Mouse (Mus musculus) midbrain, embryonic 13.5 days (tissue): Measurements from ENCODE around the gene Erc1. TPM values are rescaled to one million over a fixed set of nuclear protein-coding genes. Genes with fewer than 3 reads are reported as not detected.

Experiments used
- ATAC-seq: fragments of 200-750 bp; cut with Nextera tagmentation; 2 replicates; pipeline ENCODE4 v1.8.0; 2017; ENCODE audit warnings: mild to moderate bottlenecking, moderate TSS enrichment, moderate library complexity
- H3K27ac ChIP-seq: fragments of 300-500 bp; sonication (generic); 2 replicates; pipeline ENCODE4 v1.5.1; 2015; ENCODE audit warnings: inconsistent platforms, mild to moderate bottlenecking, moderate library complexity
- H3K27me3 ChIP-seq: fragments of 300-500 bp; sonication (generic); 2 replicates; pipeline ENCODE4 v1.6.1; 2015; ENCODE audit warnings: mild to moderate bottlenecking, inconsistent platforms
- H3K36me3 ChIP-seq: fragments of 300-500 bp; sonication (generic); 2 replicates; pipeline ENCODE4 v1.6.1; 2015; ENCODE audit warnings: mild to moderate bottlenecking, inconsistent platforms
- H3K4me1 ChIP-seq: fragments of 300-500 bp; sonication (generic); replicated peaks from 2 replicates; pipeline ENCODE4 v1.6.1; 2015; ENCODE audit warnings: inconsistent platforms
- H3K4me2 ChIP-seq: fragments of 300-500 bp; sonication (generic); replicated peaks from 2 replicates; pipeline ENCODE4 v1.6.1; 2015; ENCODE audit warnings: moderate library complexity, mild to moderate bottlenecking, inconsistent platforms
- H3K4me3 ChIP-seq: fragments of 300-500 bp; sonication (generic); replicated peaks from 2 replicates; pipeline ENCODE4 v1.5.1; 2015; ENCODE audit warnings: mild to moderate bottlenecking, inconsistent platforms
- H3K9ac ChIP-seq: fragments of 300-500 bp; sonication (generic); replicated peaks from 2 replicates; pipeline ENCODE4 v1.6.1; 2015; ENCODE audit warnings: mild to moderate bottlenecking, inconsistent platforms
- H3K9me3 ChIP-seq: fragments of 300-500 bp; sonication (generic); 2 replicates; pipeline ENCODE4 v1.6.1; 2016; ENCODE audit warnings: mild to moderate bottlenecking, inconsistent platforms
- WGBS: fragments of 180-500 bp; shearing (Covaris S2); methylation state at CpG from one replicate; pipeline ENCODE4 v1.1.7; 2015; 5-methylcytosine and 5-hydroxymethylcytosine counted together
- polyA plus RNA-seq: library from polyadenylated mRNA; unstranded; fragments of >200 nt; fragmentation: Nextera tagmentation; extraction: Ambion mirVana; gene quantifications from 2 replicates; pipeline ENCODE4 v1.2.1, GENCODE M21; 2015

Gene Erc1
- polyA plus RNA-seq, 1 experiment from 2014 or later: 40.5 TPM

GRCm38 (mm10) chr6:119572296-119572695, 275.7 kb downstream of the Erc1 start:
- no peak overlapping the region for H3K4me2 ChIP-seq
- peaks cover 58% of the 10 kb centered on the region for H3K36me3 ChIP-seq
- H3K27ac ChIP-seq: no peak overlapping the region
- H3K4me1 ChIP-seq: no peaks in the 10 kb centered on the region
- H3K4me3 ChIP-seq: no peak overlapping the region
- no peaks in the 10 kb centered on the region for H3K9me3 ChIP-seq
- H3K27me3 ChIP-seq: no peaks in the 10 kb centered on the region
- 89% methylated on average over 7 of the region's 7 CpGs for WGBS
- H3K9ac ChIP-seq: no peak overlapping the region
- ATAC-seq: no peak

- Histone ChIP-seq H3K4me3 (no peak overlapping the region), H3K27ac (no peak overlapping the region), H3K9me3 (no peaks in the 10 kb centered on the region), H3K27me3 (no peaks in the 10 kb centered on the region), H3K36me3 (peaks cover 54% of the 10 kb centered on the region), H3K9ac (no peak overlapping the region), H3K4me2 (no peak overlapping the region), H3K4me1 (no peaks in the 10 kb centered on the region)
- no peak for ATAC-seq
- 85% methylated on average over 4 of the region's 4 CpGs for WGBS
Measured at GRCm38 (mm10) chr6:119570797-119571196, 277.2 kb downstream of the Erc1 start.

GRCm38 (mm10) chr6:119568339-119568738, 279.6 kb downstream of the Erc1 start:
- Histone ChIP-seq H3K27ac (no peak overlapping the region), H3K9me3 (no peaks in the 10 kb centered on the region), H3K4me1 (no peaks in the 10 kb centered on the region), H3K4me3 (no peak overlapping the region), H3K9ac (no peak overlapping the region), H3K4me2 (no peak overlapping the region), H3K36me3 (peaks cover 30% of the 10 kb centered on the region), H3K27me3 (no peaks in the 10 kb centered on the region)
- ATAC-seq: no peak
- 86% methylated on average over 2 of the region's 2 CpGs for WGBS

GRCm38 (mm10) chr6:119565451-119566379, 282.3 kb downstream of the Erc1 start:
- no peaks in the 10 kb centered on the region for H3K4me1 ChIP-seq
- H3K36me3 ChIP-seq: peaks cover 10% of the 10 kb centered on the region; the same call in 1 of the 2 replicates
- ATAC-seq: no peak
- no peak overlapping the region for H3K4me2 ChIP-seq
- H3K9ac ChIP-seq: no peak overlapping the region
- no peaks in the 10 kb centered on the region for H3K27me3 ChIP-seq
- H3K9me3 ChIP-seq: no peaks in the 10 kb centered on the region
- no peak overlapping the region for H3K27ac ChIP-seq
- WGBS: 90% methylated on average over 23 of the region's 23 CpGs
- no peak overlapping the region for H3K4me3 ChIP-seq

GRCm38 (mm10) chr6:119562558-119562957, 285.4 kb downstream of the Erc1 start:
- no peak for ATAC-seq
- Histone ChIP-seq H3K9me3 (no peaks in the 10 kb centered on the region), H3K4me3 (no peak overlapping the region), H3K27me3 (no peaks in the 10 kb centered on the region), H3K9ac (no peak overlapping the region), H3K4me2 (no peak overlapping the region), H3K36me3 (no peaks in the 10 kb centered on the region), H3K27ac (no peak overlapping the region), H3K4me1 (no peaks in the 10 kb centered on the region)
- WGBS: 89% methylated on average over 10 of the region's 10 CpGs

GRCm38 (mm10) chr6:119558855-119559254, 289.1 kb downstream of the Erc1 start:
- Histone ChIP-seq H3K4me2 (no peak overlapping the region), H3K36me3 (no peaks in the 10 kb centered on the region), H3K4me3 (no peak overlapping the region), H3K27ac (no peak overlapping the region), H3K27me3 (no peaks in the 10 kb centered on the region), H3K9me3 (no peaks in the 10 kb centered on the region), H3K4me1 (no peaks in the 10 kb centered on the region), H3K9ac (no peak overlapping the region)
- WGBS: 80% methylated on average over 7 of the region's 7 CpGs
- no peak for ATAC-seq

GRCm38 (mm10) chr6:119554439-119554838, 293.5 kb downstream of the Erc1 start:
- H3K27ac ChIP-seq: no peak overlapping the region
- no peaks in the 10 kb centered on the region for H3K4me1 ChIP-seq
- no peak overlapping the region for H3K4me2 ChIP-seq
- H3K36me3 ChIP-seq: no peaks in the 10 kb centered on the region
- no peaks in the 10 kb centered on the region for H3K27me3 ChIP-seq
- ATAC-seq: no peak
- H3K9me3 ChIP-seq: no peaks in the 10 kb centered on the region
- no peak overlapping the region for H3K9ac ChIP-seq
- H3K4me3 ChIP-seq: no peak overlapping the region
- 76% methylated on average over 8 of the region's 8 CpGs for WGBS

GRCm38 (mm10) chr6:119544518-119544864, 303.5 kb downstream of the Erc1 start:
- WGBS: under 1% methylated on average over 14 of the region's 14 CpGs
- Histone ChIP-seq H3K4me1 (peaks cover 13% of the 10 kb centered on the region), H3K9me3 (no peaks in the 10 kb centered on the region), H3K4me2 (peak overlapping the region; percentile 93), H3K4me3 (peak overlapping the region; percentile 74), H3K36me3 (no peaks in the 10 kb centered on the region), H3K27ac (no peak overlapping the region), H3K9ac (peak overlapping the region; percentile 70), H3K27me3 (peaks cover 53% of the 10 kb centered on the region)
- ATAC-seq: peak; percentile 28

- H3K9ac ChIP-seq: peak within 1 kb of the TSS; percentile 70
- H3K9me3 ChIP-seq: no peaks in the 10 kb centered on the region
- WGBS: under 1% methylated on average over 111 of the region's 120 CpGs
- H3K27me3 ChIP-seq: peaks cover 53% of the 10 kb centered on the region
- peak within 1 kb of the TSS; percentile 74 for H3K4me3 ChIP-seq
- H3K4me1 ChIP-seq: peaks cover 13% of the 10 kb centered on the region
- peak; percentile 81 for ATAC-seq
- no peak within 1 kb of the TSS for H3K27ac ChIP-seq
- no peaks in the 10 kb centered on the region for H3K36me3 ChIP-seq
- peak within 1 kb of the TSS; percentile 93 for H3K4me2 ChIP-seq
Measured at GRCm38 (mm10) chr6:119543803-119544517, 304.0 kb downstream of the Erc1 start, which contains the start of gene Wnt5b. Gene Wnt5b (minus strand): TSS chr6:119544347.

GRCm38 (mm10) chr6:119543456-119543802, 304.5 kb downstream of the Erc1 start:
- H3K27ac ChIP-seq: no peak overlapping the region
- H3K4me3 ChIP-seq: peak overlapping the region; percentile 74
- H3K9ac ChIP-seq: peak overlapping the region; percentile 70
- ATAC-seq: peak; percentile 59
- H3K4me2 ChIP-seq: peak overlapping the region; percentile 93
- H3K9me3 ChIP-seq: no peaks in the 10 kb centered on the region
- H3K36me3 ChIP-seq: no peaks in the 10 kb centered on the region
- peaks cover 53% of the 10 kb centered on the region for H3K27me3 ChIP-seq
- peaks cover 13% of the 10 kb centered on the region for H3K4me1 ChIP-seq
- under 1% methylated on average over 30 of the region's 30 CpGs for WGBS

GRCm38 (mm10) chr6:119535867-119536266, 312.1 kb downstream of the Erc1 start:
- H3K27ac ChIP-seq: no peak overlapping the region
- no peak overlapping the region for H3K4me3 ChIP-seq
- H3K4me2 ChIP-seq: no peak overlapping the region
- no peak overlapping the region for H3K9ac ChIP-seq
- no peak for ATAC-seq
- WGBS: 76% methylated on average over 12 of the region's 12 CpGs
- H3K36me3 ChIP-seq: no peaks in the 10 kb centered on the region
- H3K4me1 ChIP-seq: no peaks in the 10 kb centered on the region
- H3K9me3 ChIP-seq: no peaks in the 10 kb centered on the region
- H3K27me3 ChIP-seq: peaks cover 7% of the 10 kb centered on the region; the same call in 1 of the 2 replicates

- H3K4me1 ChIP-seq: no peaks in the 10 kb centered on the region
- WGBS: 91% methylated on average over 9 of the region's 9 CpGs
- H3K9me3 ChIP-seq: no peaks in the 10 kb centered on the region
- H3K9ac ChIP-seq: no peak overlapping the region
- no peak overlapping the region for H3K27ac ChIP-seq
- H3K36me3 ChIP-seq: no peaks in the 10 kb centered on the region
- H3K27me3 ChIP-seq: no peaks in the 10 kb centered on the region
- H3K4me3 ChIP-seq: no peak overlapping the region
- ATAC-seq: no peak
- H3K4me2 ChIP-seq: no peak overlapping the region
Measured at GRCm38 (mm10) chr6:119533170-119533709, 314.7 kb downstream of the Erc1 start.
